Mouse (Mus musculus) neural tube, embryonic 13.5 days (tissue): Measurements from ENCODE around the gene Thada. TPM values are rescaled to one million over a fixed set of nuclear protein-coding genes. Genes with fewer than 3 reads are reported as not detected.

Experiments used
- ATAC-seq: fragments of 200-750 bp; cut with Nextera tagmentation; 2 replicates; pipeline ENCODE4 v1.8.0; 2017; ENCODE audit warnings: low read depth, mild to moderate bottlenecking, moderate TSS enrichment, moderate library complexity
- H3K27ac ChIP-seq: fragments of 300-500 bp; sonication (generic); replicated peaks from 2 replicates; pipeline ENCODE4 v1.5.1; 2015; ENCODE audit warnings: moderate library complexity, mild to moderate bottlenecking, inconsistent platforms
- H3K27me3 ChIP-seq: fragments of 300-500 bp; sonication (generic); 2 replicates; pipeline ENCODE4 v1.6.1; 2015; ENCODE audit warnings: mild to moderate bottlenecking, inconsistent platforms
- H3K36me3 ChIP-seq: fragments of 300-500 bp; sonication (generic); 2 replicates; pipeline ENCODE4 v1.6.1; 2015; ENCODE audit warnings: mild to moderate bottlenecking, inconsistent platforms
- H3K4me1 ChIP-seq: fragments of 300-500 bp; sonication (generic); replicated peaks from 2 replicates; pipeline ENCODE4 v1.6.1; 2015; ENCODE audit warnings: inconsistent platforms
- H3K4me2 ChIP-seq: fragments of 300-500 bp; sonication (generic); 2 replicates; pipeline ENCODE4 v1.6.1; 2015; ENCODE audit warnings: inconsistent platforms, mild to moderate bottlenecking, moderate library complexity
- H3K4me3 ChIP-seq: fragments of 300-500 bp; sonication (generic); 2 replicates; pipeline ENCODE4 v1.5.1; 2015; ENCODE audit warnings: mild to moderate bottlenecking, inconsistent platforms
- H3K9ac ChIP-seq: fragments of 300-500 bp; sonication (generic); 2 replicates; pipeline ENCODE4 v1.6.1; 2015; ENCODE audit warnings: moderate library complexity, mild to moderate bottlenecking, inconsistent platforms
- H3K9me3 ChIP-seq: fragments of 300-500 bp; sonication (generic); 2 replicates; pipeline ENCODE4 v1.6.1; 2016; ENCODE audit warnings: inconsistent platforms
- WGBS: fragments of 180-500 bp; shearing (Covaris S2); methylation state at CpG from one replicate; pipeline ENCODE4 v1.1.7; 2015; 5-methylcytosine and 5-hydroxymethylcytosine counted together
- polyA plus RNA-seq: library from polyadenylated mRNA; unstranded; fragments of >200 nt; fragmentation: Nextera tagmentation; extraction: Ambion mirVana; gene quantifications from 2 replicates; pipeline ENCODE4 v1.2.1, GENCODE M21; 2015

Thada gene
- polyA plus RNA-seq: 6.8 and 7.6 TPM in 2 replicates

DNA sequence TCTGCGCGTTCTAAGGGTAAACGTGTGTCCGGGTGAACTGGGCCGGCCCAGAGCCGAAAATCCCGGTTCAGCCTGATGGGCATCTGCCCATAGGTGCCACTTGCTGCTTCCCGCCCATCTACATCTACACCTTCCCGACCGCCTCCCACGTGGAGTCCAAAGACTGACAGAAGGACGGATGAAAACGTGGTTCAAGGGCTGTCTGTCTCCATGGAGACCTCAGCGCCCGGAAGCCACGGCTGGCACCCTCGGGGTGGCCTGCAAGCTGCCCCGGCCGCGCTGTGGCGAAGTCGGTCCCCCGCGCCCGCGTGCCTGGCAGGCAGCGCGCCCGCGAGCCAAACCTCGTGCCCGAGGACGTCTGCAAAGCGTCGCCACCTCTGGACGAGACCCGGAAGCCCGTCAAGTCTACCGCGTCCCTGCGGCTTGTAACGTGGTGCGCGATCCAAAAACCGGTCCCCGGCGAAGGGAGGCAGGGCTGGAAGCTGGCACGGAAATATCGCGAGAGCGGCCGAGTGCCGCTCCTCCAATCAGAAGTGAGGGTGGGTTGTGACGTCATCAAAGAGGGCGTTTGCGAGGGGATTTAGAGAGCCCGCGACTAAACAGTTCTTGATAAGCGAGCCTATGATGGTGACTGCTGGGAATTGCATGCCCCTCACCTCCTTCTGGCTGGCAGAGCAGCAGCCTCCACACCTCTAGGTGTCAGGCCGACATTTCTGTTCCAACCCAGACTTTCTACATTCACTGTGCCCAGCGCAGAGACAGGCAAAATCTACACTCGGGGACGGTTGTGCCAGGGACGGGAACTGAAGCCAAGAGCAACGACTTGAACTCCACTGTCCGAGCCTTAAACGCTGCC is at the start of gene Thada:
Thada (minus strand) TSS at position 453 of the 856 bp plus-strand sequence.
- under 1% methylated on average over 67 of the region's 67 CpGs for WGBS
- H3K4me3 ChIP-seq: peak within 1 kb of the TSS; percentile 89
- peaks cover 18% of the 10 kb centered on the region for H3K4me1 ChIP-seq
- peak within 1 kb of the TSS; percentile 89 for H3K9ac ChIP-seq
- H3K9me3 ChIP-seq: no peaks in the 10 kb centered on the region
- no peaks in the 10 kb centered on the region for H3K27me3 ChIP-seq
- peak within 1 kb of the TSS; percentile 87 for H3K27ac ChIP-seq
- H3K4me2 ChIP-seq: peak within 1 kb of the TSS; percentile 78
- peaks cover 6% of the 10 kb centered on the region for H3K36me3 ChIP-seq
- peak; percentile 99 for ATAC-seq

DNA sequence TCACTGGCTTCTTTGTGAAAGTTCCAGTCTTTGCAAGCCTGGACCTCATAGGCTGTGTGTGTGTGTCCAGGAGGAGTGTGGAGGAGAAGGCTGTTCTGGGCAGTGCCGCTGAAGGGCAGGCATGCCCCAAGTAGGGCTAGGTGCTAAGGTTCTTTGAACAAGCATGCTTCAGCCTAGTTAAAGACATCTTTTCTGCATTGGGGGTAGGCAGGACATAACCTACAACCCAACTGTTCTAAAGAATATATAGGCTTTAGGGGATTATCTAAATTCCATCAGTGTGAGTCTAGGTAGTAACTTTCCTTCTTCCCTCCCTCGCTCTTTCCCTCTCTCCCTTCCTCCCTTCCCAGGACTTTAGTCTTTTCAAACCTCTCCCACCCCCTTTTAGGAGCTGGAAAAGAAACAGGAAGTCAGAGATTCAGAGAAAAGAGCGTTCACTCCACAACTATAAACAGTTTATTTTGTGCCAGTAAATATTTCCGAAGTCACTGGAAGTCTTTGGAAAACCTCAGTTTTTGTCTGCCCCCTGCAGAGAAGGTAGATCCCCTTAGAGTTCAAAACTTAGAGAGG is 46.6 kb upstream of the Thada start:
- peak; percentile 30 for ATAC-seq
- peak overlapping the region; percentile 95 for H3K4me2 ChIP-seq
- H3K27me3 ChIP-seq: peaks cover 17% of the 10 kb centered on the region
- H3K36me3 ChIP-seq: no peaks in the 10 kb centered on the region
- peaks cover 38% of the 10 kb centered on the region for H3K4me1 ChIP-seq
- no peak overlapping the region for H3K27ac ChIP-seq
- no peaks in the 10 kb centered on the region for H3K9me3 ChIP-seq
- 32% methylated on average over 4 of the region's 4 CpGs for WGBS
- H3K9ac ChIP-seq: peak overlapping the region; percentile 81
- H3K4me3 ChIP-seq: peak overlapping the region; percentile 70

DNA sequence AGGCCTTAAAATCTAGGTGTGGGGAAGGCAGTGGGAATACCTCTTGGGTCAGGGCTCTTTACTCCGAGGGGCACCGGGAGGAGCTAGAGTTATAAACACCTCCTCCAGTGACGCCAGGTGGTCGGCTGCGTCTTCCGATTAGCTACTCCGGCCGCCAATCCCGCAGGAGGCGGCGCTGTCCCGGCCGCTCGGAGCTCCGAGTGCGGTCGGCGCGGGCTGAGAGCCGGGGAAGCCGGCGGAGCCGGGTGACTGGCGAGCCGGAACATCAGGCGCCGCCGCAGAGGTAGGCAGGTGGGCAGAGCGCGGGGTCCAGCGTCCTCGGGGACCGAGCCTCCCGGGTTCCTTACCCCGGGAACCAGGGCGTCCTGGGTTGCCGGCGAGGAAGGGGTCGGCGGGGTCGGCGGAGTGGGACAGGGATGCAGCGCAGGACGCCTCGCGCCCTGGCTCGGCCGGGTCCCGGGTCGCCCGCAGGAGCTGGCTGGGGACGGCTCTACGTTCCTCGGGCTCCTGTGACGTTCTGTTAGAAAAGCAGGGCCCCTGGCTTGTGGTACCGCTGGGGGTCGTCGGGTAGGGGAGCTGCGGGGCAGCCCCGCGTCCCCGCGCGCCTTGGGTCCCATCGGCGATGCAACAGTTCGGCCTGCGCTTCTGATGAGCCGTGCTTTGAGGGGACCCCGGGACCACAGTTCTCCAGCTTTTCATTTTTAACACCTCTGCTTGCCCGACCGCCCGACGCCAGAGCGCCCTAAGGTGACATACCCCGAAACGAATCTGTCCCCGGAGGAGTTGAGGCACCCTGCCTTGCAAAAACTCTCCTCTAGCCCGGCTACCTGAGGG is 45.9 kb upstream of the Thada start, which contains the start of gene Plekhh2:
Plekhh2 (plus strand) TSS at position 214 of the 834 bp plus-strand sequence.
- H3K27ac ChIP-seq: peak within 1 kb of the TSS; percentile 47

DNA sequence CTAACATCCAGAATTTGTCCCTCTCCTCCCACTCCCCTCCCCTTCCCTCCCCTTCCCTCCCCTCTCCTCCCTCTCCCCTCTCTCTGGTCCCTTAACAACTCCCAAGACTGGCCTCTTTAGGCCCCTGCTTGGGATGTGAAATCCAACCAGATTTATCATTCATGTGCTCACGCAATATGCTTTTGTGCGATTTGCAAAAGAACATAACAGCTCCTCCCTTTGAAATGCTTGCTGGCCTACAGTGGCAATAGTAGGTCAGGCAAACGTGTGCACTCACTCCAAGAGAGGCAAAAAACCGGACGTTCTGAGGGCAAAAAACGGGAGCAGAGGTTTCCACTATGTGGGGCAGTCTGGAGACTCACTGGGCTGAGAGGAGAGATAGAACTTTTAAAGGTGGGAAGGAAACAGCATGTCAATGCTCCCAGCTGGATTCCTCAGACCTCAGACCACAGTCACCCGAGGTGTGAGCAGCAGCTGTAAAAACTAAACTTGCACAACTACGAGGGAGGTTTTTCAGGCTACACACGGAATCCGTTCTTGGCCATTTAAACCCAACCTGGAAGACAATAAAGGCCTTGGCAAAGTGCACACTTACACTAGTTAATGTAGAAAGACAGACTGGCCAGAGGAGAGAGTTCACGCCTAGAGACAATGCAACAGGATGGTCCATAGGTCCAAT is 45.1 kb upstream of the Thada start:
- H3K9ac ChIP-seq: peak overlapping the region; percentile 81
- 32% methylated on average over 11 of the region's 11 CpGs for WGBS
- H3K9me3 ChIP-seq: no peaks in the 10 kb centered on the region
- peaks cover 17% of the 10 kb centered on the region for H3K27me3 ChIP-seq
- H3K4me3 ChIP-seq: peak overlapping the region; percentile 70
- no peak for ATAC-seq
- H3K4me2 ChIP-seq: peak overlapping the region; percentile 95
- H3K4me1 ChIP-seq: peaks cover 38% of the 10 kb centered on the region
- H3K27ac ChIP-seq: peak overlapping the region; percentile 47
- no peaks in the 10 kb centered on the region for H3K36me3 ChIP-seq

More for the DNA sequence above, 45.9 kb upstream of the Thada start, which contains the start of gene Plekhh2:
- Histone ChIP-seq H3K9me3 (no peaks in the 10 kb centered on the region), H3K27me3 (peaks cover 17% of the 10 kb centered on the region), H3K9ac (peak within 1 kb of the TSS; percentile 81), H3K36me3 (no peaks in the 10 kb centered on the region), H3K4me3 (peak within 1 kb of the TSS; percentile 70), H3K4me1 (peaks cover 38% of the 10 kb centered on the region), H3K4me2 (peak within 1 kb of the TSS; percentile 95)
- WGBS: under 1% methylated on average over 79 of the region's 79 CpGs
- ATAC-seq: peak; percentile 91

DNA sequence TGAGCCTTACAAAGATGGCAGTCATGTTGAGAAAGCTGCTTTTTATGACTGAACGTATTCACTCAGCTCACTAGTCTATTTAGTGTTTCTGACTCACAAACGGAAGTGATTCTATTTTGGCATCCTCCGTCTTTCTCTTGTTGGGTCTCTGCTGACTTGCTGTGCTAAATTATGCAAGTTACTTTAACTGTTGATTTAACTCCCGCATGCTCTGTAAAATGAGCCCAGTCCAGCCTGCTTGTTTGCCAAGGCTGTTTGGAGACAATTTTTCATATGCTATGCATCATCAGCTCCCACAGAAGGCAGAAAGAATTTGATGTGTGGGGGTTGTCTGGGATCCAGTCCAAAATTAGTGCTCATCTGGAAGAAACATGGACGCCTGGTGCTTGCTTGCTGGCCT is 44.4 kb upstream of the Thada start:
- H3K4me1 ChIP-seq: peaks cover 38% of the 10 kb centered on the region
- H3K9me3 ChIP-seq: no peaks in the 10 kb centered on the region
- H3K36me3 ChIP-seq: no peaks in the 10 kb centered on the region
- H3K27ac ChIP-seq: no peak overlapping the region
- peaks cover 17% of the 10 kb centered on the region for H3K27me3 ChIP-seq
- no peak overlapping the region for H3K9ac ChIP-seq
- WGBS: 42% methylated on average over 5 of the region's 5 CpGs
- H3K4me3 ChIP-seq: no peak overlapping the region
- no peak for ATAC-seq
- no peak overlapping the region for H3K4me2 ChIP-seq

DNA sequence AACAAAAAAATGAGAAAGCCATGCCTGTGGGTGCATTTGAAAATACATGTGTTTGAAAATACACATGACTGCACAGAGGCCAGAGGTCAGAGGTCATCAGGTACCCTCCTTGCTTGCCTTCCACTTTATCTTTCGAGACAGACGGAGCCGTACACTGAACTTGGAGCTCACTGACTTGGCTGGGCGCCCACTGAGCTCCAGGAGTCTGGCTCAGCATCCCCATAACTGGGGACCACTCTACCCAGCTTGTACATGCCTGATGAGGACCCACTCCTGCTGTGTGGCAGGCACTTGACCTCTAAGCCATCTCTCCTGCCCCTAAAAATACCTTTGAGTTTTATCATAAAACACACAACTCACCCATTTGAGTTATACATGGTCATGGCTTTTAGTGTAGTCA is 43.2 kb upstream of the Thada start:
- Histone ChIP-seq H3K4me3 (no peak overlapping the region), H3K4me2 (no peak overlapping the region), H3K4me1 (peaks cover 38% of the 10 kb centered on the region), H3K27ac (no peak overlapping the region), H3K27me3 (peaks cover 17% of the 10 kb centered on the region), H3K36me3 (no peaks in the 10 kb centered on the region), H3K9me3 (no peaks in the 10 kb centered on the region), H3K9ac (no peak overlapping the region)
- no peak for ATAC-seq
- WGBS: 53% methylated on average over 4 of the region's 4 CpGs

DNA sequence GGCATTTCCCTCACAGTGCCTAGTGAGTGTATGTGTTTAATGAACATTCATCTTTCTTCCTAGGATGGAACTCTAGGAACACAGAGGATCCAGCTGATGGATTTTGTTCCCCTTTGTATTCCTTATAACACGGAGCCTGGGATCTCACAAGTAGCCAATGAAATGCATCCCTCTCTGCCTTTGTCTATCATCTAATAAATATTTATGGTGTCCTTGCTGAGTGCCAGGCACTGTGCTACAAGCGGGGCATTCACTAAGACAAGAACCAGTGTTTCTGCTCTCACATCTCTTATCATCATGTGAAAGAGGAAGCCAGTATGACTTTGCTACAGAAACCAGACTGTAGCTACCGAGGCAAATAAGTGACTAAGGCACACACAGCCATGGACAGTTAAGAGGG is 42.7 kb upstream of the Thada start:
- Histone ChIP-seq H3K27me3 (peaks cover 17% of the 10 kb centered on the region), H3K36me3 (no peaks in the 10 kb centered on the region), H3K4me2 (no peak overlapping the region), H3K4me1 (peaks cover 38% of the 10 kb centered on the region), H3K9ac (no peak overlapping the region), H3K27ac (no peak overlapping the region), H3K4me3 (no peak overlapping the region), H3K9me3 (no peaks in the 10 kb centered on the region)
- ATAC-seq: no peak
- WGBS: 17% methylated on average over 3 of the region's 3 CpGs

DNA sequence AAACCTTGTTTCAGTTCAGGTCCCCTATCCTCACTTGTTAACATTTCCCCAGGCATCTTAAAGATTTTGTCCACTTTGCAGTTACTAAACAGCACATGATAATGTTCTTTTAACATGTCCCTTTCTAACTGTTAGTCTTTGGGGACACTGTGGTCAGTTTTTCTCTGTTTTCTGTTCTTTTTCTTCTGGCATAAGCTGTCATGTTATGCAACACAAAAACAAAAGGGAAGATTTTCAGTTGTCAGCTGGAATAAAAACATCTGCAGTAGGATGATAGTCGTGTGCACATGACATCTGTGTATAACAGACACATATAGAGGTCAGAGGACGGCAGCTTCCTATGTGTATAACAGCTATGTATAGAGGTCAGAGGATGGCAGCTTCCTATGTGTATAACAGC is 39.9 kb upstream of the Thada start:
- WGBS: 72% methylated on average over 2 of the region's 2 CpGs
- Histone ChIP-seq H3K27me3 (peaks cover 3% of the 10 kb centered on the region; the same call in 1 of the 2 replicates), H3K27ac (no peak overlapping the region), H3K4me3 (no peak overlapping the region), H3K9me3 (no peaks in the 10 kb centered on the region), H3K4me1 (peaks cover 21% of the 10 kb centered on the region), H3K4me2 (no peak overlapping the region), H3K36me3 (no peaks in the 10 kb centered on the region), H3K9ac (no peak overlapping the region)
- ATAC-seq: no peak

DNA sequence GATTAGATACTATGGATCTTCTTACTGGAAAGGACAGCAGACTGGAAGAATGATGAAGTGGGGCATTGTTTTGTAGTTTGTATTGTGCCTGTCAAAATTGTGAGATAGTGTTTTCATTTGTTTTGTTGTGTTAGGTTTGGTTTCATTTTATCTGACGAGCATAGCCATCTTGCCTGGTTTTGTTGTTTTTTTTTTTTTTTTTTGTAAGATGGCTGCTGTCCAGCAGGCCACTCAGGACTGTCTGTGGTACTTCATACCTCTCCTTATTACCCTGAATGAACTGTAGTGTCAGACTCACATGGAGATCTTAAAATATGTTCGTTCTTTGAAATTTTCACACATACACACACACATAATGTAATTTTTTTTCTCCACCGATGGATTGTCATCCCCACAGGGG is 36.3 kb upstream of the Thada start:
- Histone ChIP-seq H3K27me3 (no peaks in the 10 kb centered on the region), H3K36me3 (no peaks in the 10 kb centered on the region), H3K4me2 (no peak overlapping the region), H3K4me1 (no peaks in the 10 kb centered on the region), H3K9me3 (no peaks in the 10 kb centered on the region), H3K4me3 (no peak overlapping the region), H3K27ac (no peak overlapping the region), H3K9ac (no peak overlapping the region)
- 74% methylated on average over 3 of the region's 3 CpGs for WGBS
- no peak for ATAC-seq

DNA sequence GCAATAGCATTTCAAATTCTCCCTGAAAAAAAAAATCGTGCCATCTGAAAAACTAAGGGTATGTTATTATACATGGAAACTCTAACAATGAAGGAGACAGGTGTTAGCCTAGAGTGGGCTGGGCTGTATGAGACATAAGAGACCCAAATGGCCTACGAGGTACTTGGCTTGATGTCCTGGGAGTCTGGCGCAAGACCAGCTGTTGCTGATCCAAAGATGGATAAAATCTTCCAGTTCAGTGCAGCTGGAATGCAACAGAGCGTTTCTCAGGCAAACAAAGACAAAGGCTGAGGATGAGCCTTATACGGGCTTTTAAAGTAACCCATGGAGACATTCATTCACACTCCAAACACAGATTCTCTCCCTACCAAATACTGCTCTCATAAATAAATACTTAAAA is 32.6 kb upstream of the Thada start:
- ATAC-seq: no peak
- Histone ChIP-seq H3K36me3 (no peaks in the 10 kb centered on the region), H3K4me3 (no peak overlapping the region), H3K9me3 (no peaks in the 10 kb centered on the region), H3K4me2 (no peak overlapping the region), H3K27ac (no peak overlapping the region), H3K9ac (no peak overlapping the region), H3K27me3 (no peaks in the 10 kb centered on the region), H3K4me1 (no peaks in the 10 kb centered on the region)
- WGBS: 32% methylated on average over 5 of the region's 5 CpGs

DNA sequence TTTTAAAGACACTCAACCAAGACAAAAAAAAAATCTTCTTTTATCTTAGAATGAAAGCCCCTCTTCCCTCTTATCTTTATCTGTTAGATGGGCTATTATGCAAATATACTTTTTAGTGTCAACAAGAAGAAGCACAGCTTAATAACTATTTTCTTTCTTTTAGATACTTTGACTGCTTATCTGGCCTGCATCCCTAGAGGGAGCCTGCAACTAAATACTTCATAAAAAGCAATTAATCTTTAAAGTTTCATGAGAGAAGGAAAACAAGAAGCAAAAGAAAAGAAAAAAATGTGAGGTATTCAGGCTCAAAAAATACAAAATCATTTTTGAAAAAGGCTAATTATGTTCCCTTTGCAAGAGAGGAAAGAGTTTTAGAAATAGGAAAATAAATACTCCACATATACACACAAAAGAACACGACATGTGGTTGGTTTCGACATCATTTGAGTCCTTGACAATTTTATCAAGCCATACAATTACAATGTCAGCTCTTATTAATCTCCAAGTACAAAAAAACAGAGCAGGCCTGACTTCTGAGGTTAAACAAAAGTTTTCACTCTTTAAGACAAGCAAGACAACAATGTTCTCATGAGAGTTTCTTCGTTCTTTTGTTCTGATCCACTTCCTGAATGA is 32.1 kb upstream of the Thada start:
- Histone ChIP-seq H3K4me2 (no peak overlapping the region), H3K4me3 (no peak overlapping the region), H3K9ac (no peak overlapping the region), H3K9me3 (no peaks in the 10 kb centered on the region), H3K36me3 (no peaks in the 10 kb centered on the region), H3K27me3 (no peaks in the 10 kb centered on the region), H3K27ac (no peak overlapping the region), H3K4me1 (no peaks in the 10 kb centered on the region)
- WGBS: 80% methylated on average over 3 of the region's 3 CpGs
- no peak for ATAC-seq
